Mouse (Mus musculus): ENCODE measurements around the gene Ngfr. TPM values are rescaled to one million over a fixed set of nuclear protein-coding genes. Genes with fewer than 3 reads are reported as not detected.
A peak's percentile ranks its signal among the peaks of the same experiment; 100 is the strongest.

Gene Ngfr
- polyA plus RNA-seq, 1 experiment from 2014 or later: 11.4 TPM

GRCm38 (mm10) chr11:95598214-95599062, 10.9 kb upstream of the Ngfr start:
- ATAC-seq (replicated peaks; ENCODE audit: low FRiP score): no peak

GRCm38 (mm10) chr11:95597741-95598140, 10.2 kb upstream of the Ngfr start:
- H3K9ac ChIP-seq (ENCODE audit: low read depth, low read length): no peak overlapping the region
- DNase-seq (ENCODE audit: low spot score) (no peak), ATAC-seq (replicated peaks; ENCODE audit: low FRiP score) (no peak)
- H3K4me1 ChIP-seq (replicated peaks; ENCODE audit: control insufficient read depth, insufficient read depth, low read length): peaks cover 16% of the 10 kb centered on the region
- H3K4me3 ChIP-seq (ENCODE audit: low read depth, low read length): no peak overlapping the region
- peaks cover 77% of the 10 kb centered on the region for H3K27me3 ChIP-seq (replicated peaks; ENCODE audit: control insufficient read depth, insufficient read depth, low read length)
- H3K27ac ChIP-seq (ENCODE audit: low read depth, low read length): no peak overlapping the region
- 37% methylated on average over 13 of the region's 13 CpGs for WGBS
- no peak overlapping the region for H3K4me2 ChIP-seq
- no peaks in the 10 kb centered on the region for H3K36me3 ChIP-seq (ENCODE audit: control insufficient read depth, insufficient read depth, low read length)
- no peaks in the 10 kb centered on the region for H3K9me3 ChIP-seq (ENCODE audit: control insufficient read depth, low read length)

More at GRCm38 (mm10) chr11:95598214-95599062, 10.9 kb upstream of the Ngfr start:
- no peak for DNase-seq (ENCODE audit: low spot score)
- no peak overlapping the region for H3K4me3 ChIP-seq (ENCODE audit: low read depth, low read length)
- 27% methylated on average over 14 of the region's 14 CpGs for WGBS
- no peak overlapping the region for H3K4me2 ChIP-seq
- H3K36me3 ChIP-seq (ENCODE audit: control insufficient read depth, insufficient read depth, low read length): no peaks in the 10 kb centered on the region
- peaks cover 16% of the 10 kb centered on the region for H3K4me1 ChIP-seq (replicated peaks; ENCODE audit: control insufficient read depth, insufficient read depth, low read length)
- H3K9me3 ChIP-seq (ENCODE audit: control insufficient read depth, low read length): no peaks in the 10 kb centered on the region
- H3K9ac ChIP-seq (ENCODE audit: low read depth, low read length): no peak overlapping the region
- peaks cover 71% of the 10 kb centered on the region for H3K27me3 ChIP-seq (replicated peaks; ENCODE audit: control insufficient read depth, insufficient read depth, low read length)
- H3K27ac ChIP-seq (ENCODE audit: low read depth, low read length): no peak overlapping the region

- DNase-seq (ENCODE audit: low spot score) (no peak), ATAC-seq (replicated peaks; ENCODE audit: low FRiP score) (no peak)
- WGBS: 30% methylated on average over 11 of the region's 11 CpGs
- H3K4me3 ChIP-seq (ENCODE audit: low read depth, low read length): no peak overlapping the region
- peaks cover 84% of the 10 kb centered on the region for H3K27me3 ChIP-seq (replicated peaks; ENCODE audit: control insufficient read depth, insufficient read depth, low read length)
- H3K36me3 ChIP-seq (ENCODE audit: control insufficient read depth, insufficient read depth, low read length): no peaks in the 10 kb centered on the region
- no peak overlapping the region for H3K9ac ChIP-seq (ENCODE audit: low read depth, low read length)
- no peaks in the 10 kb centered on the region for H3K9me3 ChIP-seq (ENCODE audit: control insufficient read depth, low read length)
- H3K4me2 ChIP-seq: no peak overlapping the region
- peaks cover 16% of the 10 kb centered on the region for H3K4me1 ChIP-seq (replicated peaks; ENCODE audit: control insufficient read depth, insufficient read depth, low read length)
- no peak overlapping the region for H3K27ac ChIP-seq (ENCODE audit: low read depth, low read length)
These were observed 9.2 kb upstream of the Ngfr start for GRCm38 (mm10) chr11:95596704-95597103.

GRCm38 (mm10) chr11:95596150-95596515, 8.6 kb upstream of the Ngfr start:
- H3K4me3 ChIP-seq (ENCODE audit: low read depth, low read length): no peak overlapping the region
- WGBS: 43% methylated on average over 5 of the region's 5 CpGs
- H3K36me3 ChIP-seq (ENCODE audit: control insufficient read depth, insufficient read depth, low read length): no peaks in the 10 kb centered on the region
- ATAC-seq (replicated peaks; ENCODE audit: low FRiP score): no peak
- no peaks in the 10 kb centered on the region for H3K9me3 ChIP-seq (ENCODE audit: control insufficient read depth, low read length)
- peaks cover 84% of the 10 kb centered on the region for H3K27me3 ChIP-seq (replicated peaks; ENCODE audit: control insufficient read depth, insufficient read depth, low read length)
- no peak for DNase-seq (ENCODE audit: low spot score)
- H3K4me1 ChIP-seq (replicated peaks; ENCODE audit: control insufficient read depth, insufficient read depth, low read length): peaks cover 16% of the 10 kb centered on the region
- no peak overlapping the region for H3K9ac ChIP-seq (ENCODE audit: low read depth, low read length)
- no peak overlapping the region for H3K4me2 ChIP-seq
- no peak overlapping the region for H3K27ac ChIP-seq (ENCODE audit: low read depth, low read length)

GRCm38 (mm10) chr11:95595438-95596149, 8.1 kb upstream of the Ngfr start:
- ATAC-seq (replicated peaks; ENCODE audit: low FRiP score): no peak
- peaks cover 85% of the 10 kb centered on the region for H3K27me3 ChIP-seq (replicated peaks; ENCODE audit: control insufficient read depth, insufficient read depth, low read length)
- 17% methylated on average over 10 of the region's 10 CpGs for WGBS
- H3K27ac ChIP-seq (ENCODE audit: low read depth, low read length): no peak overlapping the region
- H3K4me3 ChIP-seq (ENCODE audit: low read depth, low read length): no peak overlapping the region
- H3K4me1 ChIP-seq (replicated peaks; ENCODE audit: control insufficient read depth, insufficient read depth, low read length): peaks cover 16% of the 10 kb centered on the region
- no peaks in the 10 kb centered on the region for H3K36me3 ChIP-seq (ENCODE audit: control insufficient read depth, insufficient read depth, low read length)
- no peak overlapping the region for H3K4me2 ChIP-seq
- H3K9me3 ChIP-seq (ENCODE audit: control insufficient read depth, low read length): no peaks in the 10 kb centered on the region
- DNase-seq (ENCODE audit: low spot score): peak; percentile 32
- no peak overlapping the region for H3K9ac ChIP-seq (ENCODE audit: low read depth, low read length)

GRCm38 (mm10) chr11:95594686-95595212, 7.2 kb upstream of the Ngfr start:
- 10% methylated on average over 13 of the region's 13 CpGs for WGBS
- no peak overlapping the region for H3K4me2 ChIP-seq
- no peaks in the 10 kb centered on the region for H3K36me3 ChIP-seq (ENCODE audit: control insufficient read depth, insufficient read depth, low read length)
- peaks cover 84% of the 10 kb centered on the region for H3K27me3 ChIP-seq (replicated peaks; ENCODE audit: control insufficient read depth, insufficient read depth, low read length)
- no peak overlapping the region for H3K9ac ChIP-seq (ENCODE audit: low read depth, low read length)
- H3K4me3 ChIP-seq (ENCODE audit: low read depth, low read length): no peak overlapping the region
- peaks cover 16% of the 10 kb centered on the region for H3K4me1 ChIP-seq (replicated peaks; ENCODE audit: control insufficient read depth, insufficient read depth, low read length)
- DNase-seq (ENCODE audit: low spot score) (peak; percentile 32), ATAC-seq (replicated peaks; ENCODE audit: low FRiP score) (no peak; the same call in 1 of the 2 replicates)
- H3K27ac ChIP-seq (ENCODE audit: low read depth, low read length): no peak overlapping the region
- H3K9me3 ChIP-seq (ENCODE audit: control insufficient read depth, low read length): no peaks in the 10 kb centered on the region

- Histone ChIP-seq H3K27me3 (replicated peaks; ENCODE audit: control insufficient read depth, insufficient read depth, low read length) (peaks cover 84% of the 10 kb centered on the region), H3K4me1 (replicated peaks; ENCODE audit: control insufficient read depth, insufficient read depth, low read length) (peaks cover 16% of the 10 kb centered on the region), H3K4me2 (no peak overlapping the region), H3K4me3 (ENCODE audit: low read depth, low read length) (no peak overlapping the region), H3K27ac (ENCODE audit: low read depth, low read length) (no peak overlapping the region), H3K36me3 (ENCODE audit: control insufficient read depth, insufficient read depth, low read length) (no peaks in the 10 kb centered on the region), H3K9ac (ENCODE audit: low read depth, low read length) (no peak overlapping the region), H3K9me3 (ENCODE audit: control insufficient read depth, low read length) (no peaks in the 10 kb centered on the region)
- 76% methylated on average over 5 of the region's 5 CpGs for WGBS
- ATAC-seq (replicated peaks; ENCODE audit: low FRiP score): no peak
- peak; percentile 26 for DNase-seq (ENCODE audit: low spot score)
These were observed 6.0 kb upstream of the Ngfr start for GRCm38 (mm10) chr11:95593501-95593900.

- Histone ChIP-seq H3K9me3 (ENCODE audit: control insufficient read depth, low read length) (no peaks in the 10 kb centered on the region), H3K4me3 (ENCODE audit: low read depth, low read length) (no peak overlapping the region), H3K9ac (ENCODE audit: low read depth, low read length) (no peak overlapping the region), H3K36me3 (ENCODE audit: control insufficient read depth, insufficient read depth, low read length) (no peaks in the 10 kb centered on the region), H3K4me2 (no peak overlapping the region), H3K27ac (ENCODE audit: low read depth, low read length) (no peak overlapping the region), H3K4me1 (replicated peaks; ENCODE audit: control insufficient read depth, insufficient read depth, low read length) (peaks cover 16% of the 10 kb centered on the region), H3K27me3 (replicated peaks; ENCODE audit: control insufficient read depth, insufficient read depth, low read length) (peaks cover 84% of the 10 kb centered on the region)
- ATAC-seq (replicated peaks; ENCODE audit: low FRiP score) (no peak), DNase-seq (ENCODE audit: low spot score) (peak; percentile 29)
- WGBS: 50% methylated on average over 1 of the region's 1 CpGs
These were observed 5.2 kb upstream of the Ngfr start for GRCm38 (mm10) chr11:95592691-95593090.

Data from liver, embryonic 11.5 days (tissue).